Mouse (Mus musculus) limb, embryonic 11.5 days (tissue): Measurements from ENCODE around the gene Zfp277. TPM values are rescaled to one million over a fixed set of nuclear protein-coding genes. Genes with fewer than 3 reads are reported as not detected.

ENCODE experiments used
- ATAC-seq: fragments of 200-750 bp; cut with Nextera tagmentation; 2 replicates; pipeline ENCODE4 v1.8.0; 2017; ENCODE audit warnings: low read depth; ENCODE audit not compliant: insufficient number of reproducible peaks, low FRiP score, low TSS enrichment
- DNase-seq: peaks from one replicate; pipeline ENCODE4 v3.0.0-alpha.2; 2015; ENCODE audit warnings: low spot score
- H3K27ac ChIP-seq: fragments of 300-500 bp; sonication (generic); replicated peaks from 2 replicates; pipeline ENCODE4 v1.5.1; 2014; ENCODE audit warnings: low read depth, mild to moderate bottlenecking, low read length
- H3K27me3 ChIP-seq: fragments of 300-500 bp; sonication (generic); 2 replicates; pipeline ENCODE4 v1.6.1; 2014; ENCODE audit warnings: mild to moderate bottlenecking, low read length, mixed read lengths; ENCODE audit not compliant: control insufficient read depth, insufficient read depth
- H3K36me3 ChIP-seq: fragments of 300-500 bp; sonication (generic); 2 replicates; pipeline ENCODE4 v1.6.1; 2014; ENCODE audit warnings: mild to moderate bottlenecking, low read length, moderate library complexity, mixed read lengths; ENCODE audit not compliant: control insufficient read depth, insufficient read depth
- H3K4me1 ChIP-seq: fragments of 300-500 bp; sonication (generic); 2 replicates; pipeline ENCODE4 v1.6.1; 2014; ENCODE audit warnings: low read length, mixed read lengths; ENCODE audit not compliant: control insufficient read depth, insufficient read depth
- H3K4me2 ChIP-seq: fragments of 300-500 bp; sonication (generic); 2 replicates; pipeline ENCODE4 v1.6.1; 2014; ENCODE audit warnings: low read depth, mild to moderate bottlenecking, moderate library complexity; ENCODE audit not compliant: severe bottlenecking
- H3K4me3 ChIP-seq: fragments of 300-500 bp; sonication (generic); 2 replicates; pipeline ENCODE4 v1.5.1; 2014; ENCODE audit warnings: low read depth, low read length
- H3K9ac ChIP-seq: fragments of 300-500 bp; sonication (generic); 2 replicates; pipeline ENCODE4 v1.6.1; 2014; ENCODE audit warnings: mild to moderate bottlenecking, low read length
- H3K9me3 ChIP-seq: fragments of 300-500 bp; sonication (generic); 2 replicates; pipeline ENCODE4 v1.6.1; 2016; ENCODE audit warnings: low read length; ENCODE audit not compliant: control insufficient read depth
- WGBS: fragments of 180-500 bp; shearing (Covaris S2); extraction: QIAGEN DNeasy Blood & Tissue Kit; methylation state at CpG from one replicate; pipeline ENCODE4 v1.1.7; 2014; 5-methylcytosine and 5-hydroxymethylcytosine counted together
- polyA plus RNA-seq: library from polyadenylated mRNA; unstranded; fragments of >200 nt; fragmentation: Nextera tagmentation; extraction: Ambion mirVana; gene quantifications from 2 replicates; pipeline ENCODE4 v1.2.1, GENCODE M21; 2014

Gene Zfp277
- polyA plus RNA-seq, 1 experiment from 2014 or later, result 42.7 TPM

- Histone ChIP-seq H3K4me1 (no peaks in the 10 kb centered on the region), H3K27me3 (no peaks in the 10 kb centered on the region), H3K27ac (no peak overlapping the region), H3K4me3 (no peak overlapping the region), H3K9ac (no peak overlapping the region), H3K9me3 (no peaks in the 10 kb centered on the region), H3K4me2 (no peak overlapping the region), H3K36me3 (no peaks in the 10 kb centered on the region)
- 93% methylated on average over 17 of the region's 17 CpGs for WGBS
- no peak for ATAC-seq
- DNase-seq, result no peak
Measured at GRCm38 (mm10) chr12:40378621-40379537, 66.8 kb downstream of the Zfp277 start.

- no peak overlapping the region for H3K4me3 ChIP-seq
- H3K9ac ChIP-seq, result no peak overlapping the region
- H3K27me3 ChIP-seq, result no peaks in the 10 kb centered on the region
- WGBS, result 87% methylated on average over 3 of the region's 3 CpGs
- H3K36me3 ChIP-seq, result no peaks in the 10 kb centered on the region
- no peaks in the 10 kb centered on the region for H3K4me1 ChIP-seq
- no peak overlapping the region for H3K27ac ChIP-seq
- no peak overlapping the region for H3K4me2 ChIP-seq
- ATAC-seq (no peak), DNase-seq (no peak)
- no peaks in the 10 kb centered on the region for H3K9me3 ChIP-seq
Measured at GRCm38 (mm10) chr12:40351879-40352278, 93.8 kb downstream of the Zfp277 start.

GRCm38 (mm10) chr12:40348251-40348650 lies 97.5 kb downstream of the Zfp277 start:
- Histone ChIP-seq H3K4me3 (no peak overlapping the region), H3K36me3 (no peaks in the 10 kb centered on the region), H3K4me1 (no peaks in the 10 kb centered on the region), H3K27ac (no peak overlapping the region), H3K27me3 (no peaks in the 10 kb centered on the region), H3K9me3 (no peaks in the 10 kb centered on the region), H3K4me2 (no peak overlapping the region), H3K9ac (no peak overlapping the region)
- ATAC-seq, result no peak
- DNase-seq, result no peak
- 71% methylated on average over 4 of the region's 4 CpGs for WGBS

- ATAC-seq, result no peak
- no peak overlapping the region for H3K4me3 ChIP-seq
- no peaks in the 10 kb centered on the region for H3K9me3 ChIP-seq
- H3K27ac ChIP-seq, result no peak overlapping the region
- no peak for DNase-seq
- H3K4me1 ChIP-seq, result no peaks in the 10 kb centered on the region
- WGBS, result 72% methylated on average over 10 of the region's 10 CpGs
- no peaks in the 10 kb centered on the region for H3K27me3 ChIP-seq
- no peak overlapping the region for H3K9ac ChIP-seq
- no peaks in the 10 kb centered on the region for H3K36me3 ChIP-seq
- no peak overlapping the region for H3K4me2 ChIP-seq
Measured at GRCm38 (mm10) chr12:40347060-40347698, 98.5 kb downstream of the Zfp277 start.

GRCm38 (mm10) chr12:40341443-40341842 lies 104.3 kb downstream of the Zfp277 start:
- H3K27ac ChIP-seq, result no peak overlapping the region
- no peak for ATAC-seq

GRCm38 (mm10) chr12:40335303-40335702 lies 110.4 kb downstream of the Zfp277 start:
- no peaks in the 10 kb centered on the region for H3K36me3 ChIP-seq
- H3K4me2 ChIP-seq, result no peak overlapping the region
- H3K9ac ChIP-seq, result no peak overlapping the region
- H3K27me3 ChIP-seq, result no peaks in the 10 kb centered on the region
- no peak for DNase-seq
- no peak overlapping the region for H3K4me3 ChIP-seq
- H3K4me1 ChIP-seq, result no peaks in the 10 kb centered on the region
- WGBS, result 96% methylated on average over 3 of the region's 3 CpGs
- no peaks in the 10 kb centered on the region for H3K9me3 ChIP-seq
- no peak overlapping the region for H3K27ac ChIP-seq
- ATAC-seq, result no peak

More at GRCm38 (mm10) chr12:40341443-40341842, 104.3 kb downstream of the Zfp277 start:
- no peaks in the 10 kb centered on the region for H3K9me3 ChIP-seq
- no peak overlapping the region for H3K4me2 ChIP-seq
- no peak for DNase-seq
- H3K36me3 ChIP-seq, result no peaks in the 10 kb centered on the region
- no peaks in the 10 kb centered on the region for H3K27me3 ChIP-seq
- no peak overlapping the region for H3K9ac ChIP-seq
- H3K4me3 ChIP-seq, result no peak overlapping the region
- 72% methylated on average over 5 of the region's 5 CpGs for WGBS
- no peaks in the 10 kb centered on the region for H3K4me1 ChIP-seq

GRCm38 (mm10) chr12:40331467-40331866 lies 114.2 kb downstream of the Zfp277 start:
- no peaks in the 10 kb centered on the region for H3K9me3 ChIP-seq

GRCm38 (mm10) chr12:40327012-40327660 lies 118.6 kb downstream of the Zfp277 start:
- peak; percentile 72 for ATAC-seq
- Histone ChIP-seq H3K4me3 (no peak overlapping the region), H3K4me1 (no peaks in the 10 kb centered on the region), H3K27me3 (no peaks in the 10 kb centered on the region), H3K27ac (no peak overlapping the region), H3K9ac (no peak overlapping the region), H3K4me2 (no peak overlapping the region), H3K36me3 (no peaks in the 10 kb centered on the region), H3K9me3 (no peaks in the 10 kb centered on the region)
- WGBS, result 48% methylated on average over 5 of the region's 5 CpGs
- DNase-seq, result no peak

More at GRCm38 (mm10) chr12:40331467-40331866, 114.2 kb downstream of the Zfp277 start:
- H3K4me3 ChIP-seq, result no peak overlapping the region
- no peaks in the 10 kb centered on the region for H3K36me3 ChIP-seq
- no peak overlapping the region for H3K27ac ChIP-seq
- WGBS, result 96% methylated on average over 3 of the region's 3 CpGs
- H3K9ac ChIP-seq, result no peak overlapping the region
- ATAC-seq (no peak), DNase-seq (no peak)
- H3K4me2 ChIP-seq, result no peak overlapping the region
- H3K4me1 ChIP-seq, result no peaks in the 10 kb centered on the region
- H3K27me3 ChIP-seq, result no peaks in the 10 kb centered on the region
